Mouse (Mus musculus): ENCODE measurements around the gene Trmt10b.

- TF ChIP-seq CTCF (IDR thresholded peaks at IDR 0.05 in 2 of 3, conservative IDR thresholded peaks at IDR 0.05 in 1 of 3; ENCODE audit: control insufficient read depth in 1 of 3, insufficient read depth in 1 of 3, low read depth in 2 of 3, low read length in 3 of 3, poor library complexity in 1 of 3, severe bottlenecking in 1 of 3) (peak; percentile 48 to 63 (median 59)), TCF12 (IDR thresholded peaks at IDR 0.05; ENCODE audit: low read depth, low read length) (no peak), JUND (IDR thresholded peaks at IDR 0.05; ENCODE audit: low read depth, low read length) (no peak), NELFE (IDR thresholded peaks at IDR 0.05; ENCODE audit: low read depth, low read length) (no peak), POLR2A (IDR thresholded peaks at IDR 0.05; ENCODE audit: control insufficient read depth in 1 of 2, insufficient read depth in 1 of 2, low read depth in 1 of 2, low read length in 2 of 2, poor library complexity in 1 of 2) (no peak), EP300 (IDR thresholded peaks at IDR 0.05; ENCODE audit: low read depth in 1 of 2, low read length in 2 of 2) (no peak), NRF1 (IDR thresholded peaks at IDR 0.05; ENCODE audit: insufficient read depth, low read depth, low read length, poor library complexity, severe bottlenecking) (no peak), ETS1 (IDR thresholded peaks at IDR 0.05; ENCODE audit: low read depth, low read length) (no peak), CHD2 (IDR thresholded peaks at IDR 0.05; ENCODE audit: low read length) (no peak), POLR2AphosphoS2 (IDR thresholded peaks at IDR 0.05; ENCODE audit: low read length) (no peak), KAT2A (conservative IDR thresholded peaks at IDR 0.05; ENCODE audit: low read depth, low read length) (no peak), USF1 (IDR thresholded peaks at IDR 0.05; ENCODE audit: low read depth, low read length) (no peak), USF2 (IDR thresholded peaks at IDR 0.05; ENCODE audit: borderline replicate concordance in 1 of 2, insufficient read depth in 1 of 2, low read depth in 1 of 2, low read length in 2 of 2) (no peak)
These were observed 11.1 kb downstream of the Trmt10b start for GRCm38 (mm10) chr4:45308046-45308445.

Data from MEL (cell line).